Mouse (Mus musculus) E14TG2a.4 (cell line): ENCODE results near the gene Kcng3.

ENCODE experiments used
- CTCF ChIP-seq: conservative IDR thresholded peaks from 2 replicates; pipeline ENCODE4 v1.5.1; 2014; ENCODE audit warnings: low read length
- NANOG ChIP-seq: IDR thresholded peaks from 2 replicates; pipeline ENCODE4 v1.6.1; 2014; ENCODE audit warnings: borderline replicate concordance, low read length, mixed read lengths
- POU5F1 ChIP-seq: IDR thresholded peaks from 2 replicates; pipeline ENCODE4 v1.6.1; 2014; ENCODE audit warnings: low read length, borderline replicate concordance

GRCm38 (mm10) chr17:83572366-83572765 lies 59.3 kb downstream of the Kcng3 start:
- no peak for TF ChIP-seq CTCF
- TF ChIP-seq POU5F1 = no peak
- TF ChIP-seq NANOG = no peak
